In the genomic region with DNA sequence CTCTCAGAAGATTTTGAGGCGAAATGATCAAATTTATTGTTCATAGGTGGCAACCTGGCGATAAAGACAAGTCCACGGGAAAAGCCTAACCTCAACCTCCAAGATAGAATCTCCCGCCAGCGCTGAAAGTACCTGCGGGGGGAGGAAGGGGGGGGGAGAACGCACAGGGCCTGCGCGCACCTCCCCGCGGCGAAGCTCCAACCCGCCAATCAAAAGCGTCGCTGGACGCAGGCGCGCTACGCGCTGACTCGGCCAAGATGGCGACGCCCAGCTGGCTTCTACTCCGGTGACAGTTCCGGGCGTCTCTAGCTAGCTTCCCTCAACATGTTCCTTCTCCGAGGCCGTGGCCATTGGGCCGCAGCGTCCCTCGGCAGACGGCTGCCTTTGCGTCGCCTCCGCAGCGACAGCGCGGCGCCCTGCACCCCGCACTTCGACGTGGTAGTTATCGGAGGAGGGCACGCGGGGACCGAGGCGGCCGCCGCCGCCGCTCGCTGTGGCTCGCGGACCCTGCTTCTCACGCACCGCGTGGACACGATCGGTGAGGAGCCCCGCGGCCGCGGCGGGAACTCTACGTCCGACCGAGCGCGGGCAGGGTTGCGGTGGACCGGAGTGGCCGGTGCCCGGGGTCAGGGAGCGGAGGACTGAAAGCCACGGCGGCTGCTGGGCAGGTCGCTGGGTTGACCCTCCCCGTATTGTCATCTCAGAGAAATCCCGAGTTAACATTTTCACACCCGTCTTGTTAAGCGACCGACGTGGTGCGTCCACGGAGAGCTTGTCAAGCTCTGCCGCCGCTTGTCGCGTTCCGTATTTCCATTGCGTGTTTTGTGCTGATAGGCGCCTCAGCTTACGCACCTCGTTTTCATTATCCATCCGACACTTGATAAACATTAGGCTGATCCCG, we compare ENCODE assay signal across 8 mouse cellular contexts. TPM values are rescaled to one million over a fixed set of nuclear protein-coding genes. Genes with fewer than 3 reads are reported as not detected.
DNase-seq lines count a peak whose midpoint lies in the region; ATAC-seq and TF ChIP-seq lines count a peak whose summit lies in the region.

A gene (plus strand): TSS at position 236 of the 901 bp plus-strand sequence.
A gene (minus strand): TSS at position 814 of the 901 bp plus-strand sequence.

- peak within 1 kb of the TSS; percentile 98 to 100 for H3K4me3 ChIP-seq in ES-E14 (ENCODE audit: insufficient read depth in 1 of 2, low read depth in 1 of 2, low read length in 2 of 2, poor library complexity in 1 of 2, severe bottlenecking in 1 of 2)
- H3K4me3 ChIP-seq in forebrain, embryonic 16.5 days (replicated peaks; ENCODE audit: low read length), result peak within 1 kb of the TSS; percentile 95
- H3K4me3 ChIP-seq in lung, embryonic 15.5 days, result peak within 1 kb of the TSS; percentile 70

- peaks cover 14% of the 10 kb centered on the region for H3K27me3 ChIP-seq in forebrain, embryonic 16.5 days (replicated peaks; ENCODE audit: control insufficient read depth, insufficient read depth, low read length)
- H3K27me3 ChIP-seq in lung, embryonic 15.5 days, result peaks cover 30% of the 10 kb centered on the region

- peaks cover 0 to 4% of the 10 kb centered on the region in 2 experiments; a peak in 1 of 4 replicates for H3K4me1 ChIP-seq in ES-E14 (ENCODE audit: control insufficient read depth in 2 of 2, insufficient read depth in 2 of 2, low read length in 2 of 2, poor library complexity in 1 of 2)
- peaks cover 11% of the 10 kb centered on the region for H3K4me1 ChIP-seq in forebrain, embryonic 16.5 days (replicated peaks; ENCODE audit: control insufficient read depth, insufficient read depth, low read length)
- peaks cover 12% of the 10 kb centered on the region for H3K4me1 ChIP-seq in lung, embryonic 15.5 days

- peaks cover 8% of the 10 kb centered on the region for H3K36me3 ChIP-seq in ES-E14 (ENCODE audit: control insufficient read depth, insufficient read depth, low read length, poor library complexity, severe bottlenecking)
- H3K36me3 ChIP-seq in forebrain, embryonic 16.5 days (ENCODE audit: control insufficient read depth, insufficient read depth), result peaks cover 6% of the 10 kb centered on the region
- peaks cover 24% of the 10 kb centered on the region for H3K36me3 ChIP-seq in lung, embryonic 15.5 days

- H3K27ac ChIP-seq in ES-E14 (ENCODE audit: insufficient read depth, low read depth, low read length, poor library complexity, severe bottlenecking), result peak within 1 kb of the TSS; percentile 69
- H3K27ac ChIP-seq in forebrain, embryonic 16.5 days (ENCODE audit: low read length), result peak within 1 kb of the TSS; percentile 94
- H3K27ac ChIP-seq in lung, embryonic 15.5 days, result peak within 1 kb of the TSS; percentile 71

- WGBS in forebrain, embryonic 16.5 days, result under 1% methylated on average over 96 of the region's 96 CpGs
- under 1% methylated on average over 96 of the region's 96 CpGs for WGBS in lung, embryonic 15.5 days

- H3K9ac ChIP-seq in ES-E14 (ENCODE audit: insufficient read depth, low read depth, low read length, poor library complexity, severe bottlenecking), result peak within 1 kb of the TSS; percentile 100
- peak within 1 kb of the TSS; percentile 94 for H3K9ac ChIP-seq in forebrain, embryonic 16.5 days (replicated peaks; ENCODE audit: low read depth, low read length)
- H3K9ac ChIP-seq in lung, embryonic 15.5 days, result peak within 1 kb of the TSS; percentile 86

- no peaks in the 10 kb centered on the region for H3K9me3 ChIP-seq in ES-E14 (ENCODE audit: control insufficient read depth, insufficient read depth, low read depth, low read length)
- no peaks in the 10 kb centered on the region for H3K9me3 ChIP-seq in forebrain, embryonic 16.5 days (ENCODE audit: control insufficient read depth, low read length)
- no peaks in the 10 kb centered on the region for H3K9me3 ChIP-seq in lung, embryonic 15.5 days

- peak; percentile 75 for DNase-seq in ES-E14 (ENCODE audit: low read depth, low spot score)
- DNase-seq in cerebellum, adult 11-12 months, result peak; percentile 88
- peak; percentile 92 for DNase-seq in heart, postnatal 4 days
- peak; percentile 65 to 85 for DNase-seq in layer of hippocampus, adult 8-10 months (ENCODE audit: low spot score in 2 of 2)
- peak; percentile 74 for DNase-seq in ovary, adult 18-20 months (ENCODE audit: low spot score)
- peak; percentile 94 for DNase-seq in thymus, postnatal 0 days (ENCODE audit: low spot score)

- in situ Hi-C loops in ES-E14 (cut with MboI; ENCODE audit: low sequenced_read_pairs in 2 of 2, unreplicated experiment in 2 of 2), result no loop called here

- peak within 1 kb of the TSS; percentile 69 for H3K4me2 ChIP-seq in forebrain, embryonic 16.5 days (ENCODE audit: low read length)
- H3K4me2 ChIP-seq in lung, embryonic 15.5 days, result peak within 1 kb of the TSS; percentile 68

- ATAC-seq in forebrain, embryonic 16.5 days, result peak; percentile 96
- ATAC-seq in lung, embryonic 15.5 days (ENCODE audit: borderline replicate concordance, extremely low read depth, low FRiP score, low TSS enrichment), result peak; percentile 94

TF ChIP-seq in ES-E14, 5 proteins besides CTCF, POLR2A, EP300 and RAD21:
- peak; percentile 65; the same call in 1 of the 2 replicates for TF ChIP-seq HCFC1 (IDR thresholded peaks at IDR 0.05; ENCODE audit: borderline replicate concordance, insufficient read depth, low read length)
- no peak for TF ChIP-seq MAFK (IDR thresholded peaks at IDR 0.05; ENCODE audit: insufficient read depth, low read depth, low read length)
- TF ChIP-seq CHD2 (IDR thresholded peaks at IDR 0.05; ENCODE audit: low read depth, low read length), result 0 out of 2 replicates have a peak, but pooled peaks have one; percentile 32

RNA-seq across cellular contexts. Expression of the first gene that starts in this region (rescaled TPM):
- total RNA-seq in ES-E14 (2012; rRNA removed), result 31.3 and 44.8 TPM in 2 replicates
- 30.7 and 31.1 TPM in 2 replicates for polyA plus RNA-seq in forebrain, embryonic 16.5 days (2015; fragmentation: Nextera tagmentation; extraction: Ambion mirVana)
- total RNA-seq in heart, postnatal 4 days (2021), result 10 to 100 TPM; 20.3 to 20.4 TPM
- 10 to 100 TPM; 20.4 to 27.7 (median 26.1) TPM for total RNA-seq in layer of hippocampus, adult 8-10 months (2022)
- 21.0 and 24.3 TPM in 2 replicates for polyA plus RNA-seq in lung, embryonic 15.5 days (2015; fragmentation: Nextera tagmentation; extraction: Ambion mirVana)
- polyA plus RNA-seq in thymus, postnatal 0 days (2015; fragmentation: Nextera tagmentation; extraction: Ambion mirVana), result 22.8 and 23.4 TPM in 2 replicates

RNA-seq across cellular contexts. Expression of the second gene that starts in this region (rescaled TPM):
- total RNA-seq in ES-E14 (2012; rRNA removed), result 0.45 and 1.6 TPM in 2 replicates
- polyA plus RNA-seq in forebrain, embryonic 16.5 days (2015; fragmentation: Nextera tagmentation; extraction: Ambion mirVana), result 1.0 and 1.3 TPM in 2 replicates
- total RNA-seq in heart, postnatal 4 days (2021), result not detected
- 1 to 10 TPM in 1 of 4 experiments, under 1 TPM in 3; 0.60 to 1.3 (median 0.79) TPM for total RNA-seq in layer of hippocampus, adult 8-10 months (2022)
- 0.56 and 0.94 TPM in 2 replicates for polyA plus RNA-seq in lung, embryonic 15.5 days (2015; fragmentation: Nextera tagmentation; extraction: Ambion mirVana)
- polyA plus RNA-seq in thymus, postnatal 0 days (2015; fragmentation: Nextera tagmentation; extraction: Ambion mirVana), result 0.58 and 1.1 TPM in 2 replicates

Comparison
In these comparisons a context has a peak if more than half of its experiments do, and no peak if none do; other contexts are left out.
1. Peak in every context shown above with its lines: DNase-seq, ATAC-seq, H3K4me3 ChIP-seq and H3K27ac ChIP-seq.